ENCODE assay signal across 18 mouse cellular contexts in genomic region chr6:99325461-99325860, GRCm38 (mm10).
"Had no signal": no experiment of that assay in that cellular context is flagged by ENCODE, and none has a peak within 500 bp of the region (broad histone marks: within the 10 kb centered on the region; RNA-seq: fewer than 3 reads in every experiment).

No protein-coding gene starts in this region.

- H3K4me2 ChIP-seq: lung, embryonic 14.5 days; midbrain, embryonic 12.5 days; neural tube, embryonic 13.5 days; neural tube, embryonic 15.5 days had no signal

- DNase-seq: lung, embryonic 14.5 days; lung, postnatal 10 days; lung, postnatal 4 days; midbrain, embryonic 14.5 days; retina, postnatal 1 day; right cerebral cortex, adult 18-20 months; right cerebral cortex, postnatal 25 days; right cerebral cortex, postnatal 4 days; spleen, adult 18-20 months; thymus, adult 18-20 months; thymus, postnatal 14 days; thymus, postnatal 36 days had no signal

- H3K9ac ChIP-seq: lung, embryonic 14.5 days; midbrain, embryonic 12.5 days; neural tube, embryonic 13.5 days; neural tube, embryonic 15.5 days had no signal

- H3K9me3 ChIP-seq: midbrain, embryonic 10.5 days; midbrain, embryonic 12.5 days; neural tube, embryonic 13.5 days; neural tube, embryonic 15.5 days had no signal

- H3K27ac ChIP-seq: midbrain, embryonic 10.5 days; midbrain, embryonic 12.5 days; neural tube, embryonic 13.5 days; neural tube, embryonic 15.5 days had no signal

- H3K36me3 ChIP-seq: midbrain, embryonic 10.5 days; midbrain, embryonic 12.5 days; neural tube, embryonic 13.5 days; neural tube, embryonic 15.5 days had no signal

- H3K4me3 ChIP-seq: midbrain, embryonic 10.5 days; midbrain, embryonic 12.5 days; myocyte; neural tube, embryonic 13.5 days; neural tube, embryonic 15.5 days had no signal

- H3K4me1 ChIP-seq: neural tube, embryonic 15.5 days had no signal

- H3K27me3 ChIP-seq: midbrain, embryonic 12.5 days; neural tube, embryonic 13.5 days; neural tube, embryonic 15.5 days had no signal

- ATAC-seq: midbrain, embryonic 16.5 days had no signal
